Mouse (Mus musculus): ENCODE data around the gene Nlgn2. TPM values are rescaled to one million over a fixed set of nuclear protein-coding genes. Genes with fewer than 3 reads are reported as not detected.

Gene Nlgn2
- total and polyA plus RNA-seq, 3 experiments, result 0.20 to 1.3 (median 1.1) TPM

- no peak overlapping the region for H3K9ac ChIP-seq (ENCODE audit: insufficient read depth, low read depth)
- no peak for TF ChIP-seq POLR2A (IDR thresholded peaks at IDR 0.05; ENCODE audit: low read depth, low read length)
- no peak for TF ChIP-seq ZC3H11A (IDR thresholded peaks at IDR 0.05; ENCODE audit: low read depth, low read length)
- no peak for TF ChIP-seq MAFK (IDR thresholded peaks at IDR 0.05; ENCODE audit: insufficient replicate concordance, low read length)
- no peak for TF ChIP-seq TCF12 (IDR thresholded peaks at IDR 0.05; ENCODE audit: low read depth, low read length)
- H3K4me1 ChIP-seq (ENCODE audit: control insufficient read depth in 1 of 2, insufficient read depth in 2 of 2), result peaks cover 10 to 18% of the 10 kb centered on the region in 2 experiments
- H3K79me2 ChIP-seq (replicated peaks; ENCODE audit: control insufficient read depth, extremely low read depth, insufficient read depth, poor library complexity, severe bottlenecking), result no peaks in the 10 kb centered on the region
- H3K4me2 ChIP-seq (ENCODE audit: insufficient read depth, low read depth, poor library complexity, severe bottlenecking), result no peak overlapping the region
- no peak for DNase-seq (ENCODE audit: extremely low read depth)
- peaks cover 45% of the 10 kb centered on the region for H3K27me3 ChIP-seq (replicated peaks)
- H3K4me3 ChIP-seq (replicated peaks in 1 of 3; ENCODE audit: low read depth in 2 of 3, low read length in 2 of 3, poor library complexity in 1 of 3), result no peak overlapping the region
- in situ Hi-C loops (cut with MboI; ENCODE audit: low pct_ligation_motif_present, low pct_unique_long_range_greater_than_20kb, low sequenced_read_pairs) (no loop called here), dilution Hi-C loops (cut with MboI; ENCODE audit: extremely low pct_ligation_motif_present, extremely low pct_unique_long_range_greater_than_20kb, low sequenced_read_pairs) (no loop called here)
- no peak overlapping the region for H3K27ac ChIP-seq (ENCODE audit: insufficient read depth, low read depth)
- H3K9me3 ChIP-seq (replicated peaks; ENCODE audit: low read length), result no peaks in the 10 kb centered on the region
- peaks cover 3 to 9% of the 10 kb centered on the region in 2 experiments for H3K36me3 ChIP-seq (replicated peaks in 1 of 2; ENCODE audit: control insufficient read depth in 1 of 2, insufficient read depth in 1 of 2, low read length in 1 of 2)
These were observed 1.6 kb downstream of the Nlgn2 start for GRCm38 (mm10) chr11:69835966-69836335.

- dilution Hi-C loops (cut with MboI; ENCODE audit: extremely low pct_ligation_motif_present, extremely low pct_unique_long_range_greater_than_20kb, low sequenced_read_pairs) (no loop called here), in situ Hi-C loops (cut with MboI; ENCODE audit: low pct_ligation_motif_present, low pct_unique_long_range_greater_than_20kb, low sequenced_read_pairs) (no loop called here)
- no peaks in the 10 kb centered on the region for H3K9me3 ChIP-seq (replicated peaks; ENCODE audit: low read length)
- no peak overlapping the region for H3K4me2 ChIP-seq (ENCODE audit: insufficient read depth, low read depth, poor library complexity, severe bottlenecking)
- peaks cover 10 to 18% of the 10 kb centered on the region in 2 experiments for H3K4me1 ChIP-seq (ENCODE audit: control insufficient read depth in 1 of 2, insufficient read depth in 2 of 2)
- TF ChIP-seq EP300 (IDR thresholded peaks at IDR 0.05; ENCODE audit: low read length) (no peak), ZMIZ1 (IDR thresholded peaks at IDR 0.05; ENCODE audit: low read depth, low read length) (no peak), MYC (IDR thresholded peaks at IDR 0.05; ENCODE audit: low read depth, low read length) (no peak), MAFK (IDR thresholded peaks at IDR 0.05; ENCODE audit: insufficient replicate concordance, low read length) (no peak), HCFC1 (IDR thresholded peaks at IDR 0.05; ENCODE audit: low read depth, low read length) (no peak), CTCF (conservative IDR thresholded peaks at IDR 0.05 in 1 of 2, IDR thresholded peaks at IDR 0.05 in 1 of 2; ENCODE audit: low read depth in 2 of 2, low read length in 2 of 2) (no peak), MAZ (IDR thresholded peaks at IDR 0.05; ENCODE audit: low read depth, low read length) (no peak), UBTF (IDR thresholded peaks at IDR 0.05; ENCODE audit: low read depth, low read length) (no peak), CHD2 (IDR thresholded peaks at IDR 0.05; ENCODE audit: low read length) (no peak), SIN3A (IDR thresholded peaks at IDR 0.05; ENCODE audit: low read length) (no peak), NRF1 (IDR thresholded peaks at IDR 0.05; ENCODE audit: low read depth, low read length) (no peak)
- H3K27ac ChIP-seq (ENCODE audit: insufficient read depth, low read depth), result no peak overlapping the region
- no peak overlapping the region for H3K4me3 ChIP-seq (replicated peaks in 1 of 3; ENCODE audit: low read depth in 2 of 3, low read length in 2 of 3, poor library complexity in 1 of 3)
- H3K79me2 ChIP-seq (replicated peaks; ENCODE audit: control insufficient read depth, extremely low read depth, insufficient read depth, poor library complexity, severe bottlenecking), result no peaks in the 10 kb centered on the region
- DNase-seq (ENCODE audit: extremely low read depth), result no peak
- H3K27me3 ChIP-seq (replicated peaks), result peaks cover 49% of the 10 kb centered on the region
- H3K36me3 ChIP-seq (replicated peaks in 1 of 2; ENCODE audit: control insufficient read depth in 1 of 2, insufficient read depth in 1 of 2, low read length in 1 of 2), result peaks cover 3 to 9% of the 10 kb centered on the region in 2 experiments
- H3K9ac ChIP-seq (ENCODE audit: insufficient read depth, low read depth), result no peak overlapping the region
These were observed 2.1 kb downstream of the Nlgn2 start for GRCm38 (mm10) chr11:69835326-69835965.
